Mouse (Mus musculus) hindbrain, embryonic 14.5 days (tissue): ENCODE data around the gene Cldn19. TPM values are rescaled to one million over a fixed set of nuclear protein-coding genes. Genes with fewer than 3 reads are reported as not detected.
A peak's percentile ranks its signal among the peaks of the same experiment; 100 is the strongest.

Experiments used
- ATAC-seq: fragments of 200-750 bp; cut with Nextera tagmentation; 2 replicates; pipeline ENCODE4 v1.8.0; 2017; ENCODE audit warnings: moderate number of reproducible peaks, mild to moderate bottlenecking, moderate TSS enrichment, moderate library complexity; ENCODE audit not compliant: low FRiP score
- DNase-seq: peaks from one replicate; pipeline ENCODE4 v3.0.0-alpha.2; 2015; ENCODE audit warnings: low spot score
- H3K27ac ChIP-seq: fragments of 300-500 bp; sonication (generic); 2 replicates; pipeline ENCODE4 v1.5.1; 2014; ENCODE audit warnings: mild to moderate bottlenecking, moderate library complexity
- H3K27me3 ChIP-seq: fragments of 300-500 bp; sonication (generic); 2 replicates; pipeline ENCODE4 v1.6.1; 2014; ENCODE audit warnings: mild to moderate bottlenecking, low read length, mixed read lengths; ENCODE audit not compliant: control insufficient read depth, insufficient read depth
- H3K36me3 ChIP-seq: fragments of 300-500 bp; sonication (generic); replicated peaks from 2 replicates; pipeline ENCODE4 v1.6.1; 2014; ENCODE audit not compliant: control insufficient read depth, insufficient read depth
- H3K4me1 ChIP-seq: fragments of 300-500 bp; sonication (generic); replicated peaks from 2 replicates; pipeline ENCODE4 v1.6.1; 2014; ENCODE audit warnings: antibody characterized with exemption, low read length, mixed read lengths; ENCODE audit not compliant: control insufficient read depth, insufficient read depth
- H3K4me2 ChIP-seq: fragments of 300-500 bp; sonication (generic); replicated peaks from 2 replicates; pipeline ENCODE4 v1.6.1; 2014; ENCODE audit warnings: mild to moderate bottlenecking, moderate library complexity
- H3K4me3 ChIP-seq: fragments of 300-500 bp; sonication (generic); replicated peaks from 2 replicates; pipeline ENCODE4 v1.5.1; 2014; ENCODE audit warnings: mild to moderate bottlenecking, low read length
- H3K9ac ChIP-seq: fragments of 300-500 bp; sonication (generic); 2 replicates; pipeline ENCODE4 v1.6.1; 2014
- H3K9me3 ChIP-seq: fragments of 300-500 bp; sonication (generic); 2 replicates; pipeline ENCODE4 v1.6.1; 2016; ENCODE audit warnings: low read length; ENCODE audit not compliant: control insufficient read depth
- WGBS: fragments of 180-500 bp; shearing (Covaris S2); extraction: QIAGEN DNeasy Blood & Tissue Kit; methylation state at CpG from one replicate; pipeline ENCODE4 v1.1.7; 2014; 5-methylcytosine and 5-hydroxymethylcytosine counted together
- polyA plus RNA-seq: library from polyadenylated mRNA; unstranded; fragments of >200 nt; fragmentation: Nextera tagmentation; extraction: Ambion mirVana; gene quantifications from 2 replicates; pipeline ENCODE4 v1.2.1, GENCODE M21; 2014

Gene Cldn19
- polyA plus RNA-seq, 1 experiment from 2014 or later = 1.4 TPM

DNA sequence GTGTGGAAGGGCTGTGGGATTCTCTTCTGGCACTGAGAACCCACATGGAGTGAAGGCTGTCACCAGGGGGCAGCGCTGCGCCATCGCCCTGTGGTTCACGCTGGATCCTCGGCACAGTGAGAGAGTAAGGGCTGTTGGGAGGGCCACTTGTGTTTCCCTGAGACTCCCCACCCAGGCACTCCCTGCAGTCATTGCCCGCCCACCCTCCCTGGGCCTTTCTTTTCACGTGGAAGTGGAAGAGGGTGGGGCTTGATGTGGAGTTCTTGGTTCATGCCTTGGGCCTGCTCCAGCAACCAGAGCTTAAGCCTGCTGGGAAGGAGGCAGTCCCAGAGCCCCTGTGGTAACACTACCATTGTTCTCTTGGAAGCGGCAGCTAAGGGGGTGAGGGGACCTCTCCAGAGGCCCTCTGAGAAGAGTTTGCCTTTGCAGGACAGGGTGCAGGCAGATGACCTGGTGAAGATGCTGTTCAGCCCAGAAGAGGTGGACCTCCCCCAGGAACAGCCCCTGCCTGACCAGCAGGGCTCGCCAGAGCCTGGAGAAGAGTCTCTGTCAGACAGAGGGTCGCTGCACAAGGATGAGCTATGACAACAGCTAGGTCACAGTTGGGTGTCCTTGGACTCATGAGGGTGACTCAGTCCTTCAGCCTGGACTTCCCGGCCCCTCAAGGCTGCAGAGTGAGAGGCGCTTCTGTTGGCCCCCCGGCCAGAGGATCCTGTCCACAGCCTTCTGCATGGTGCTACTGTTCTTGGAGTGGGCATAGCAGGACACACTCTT, 7.6 kb upstream of the Cldn19 start:
- no peaks in the 10 kb centered on the region for H3K9me3 ChIP-seq
- ATAC-seq = peak; percentile 67
- 0 out of 2 replicates have a peak overlapping the region, but pooled peaks have one; percentile 20 for H3K27ac ChIP-seq
- H3K4me2 ChIP-seq = no peak overlapping the region
- H3K9ac ChIP-seq = no peak overlapping the region
- H3K4me1 ChIP-seq = peaks cover 8% of the 10 kb centered on the region; the same call in 1 of the 2 replicates
- no peak overlapping the region for H3K4me3 ChIP-seq
- DNase-seq = peak; percentile 63
- WGBS = 22% methylated on average over 13 of the region's 13 CpGs
- H3K27me3 ChIP-seq = no peaks in the 10 kb centered on the region
- H3K36me3 ChIP-seq = peaks cover 41% of the 10 kb centered on the region

DNA sequence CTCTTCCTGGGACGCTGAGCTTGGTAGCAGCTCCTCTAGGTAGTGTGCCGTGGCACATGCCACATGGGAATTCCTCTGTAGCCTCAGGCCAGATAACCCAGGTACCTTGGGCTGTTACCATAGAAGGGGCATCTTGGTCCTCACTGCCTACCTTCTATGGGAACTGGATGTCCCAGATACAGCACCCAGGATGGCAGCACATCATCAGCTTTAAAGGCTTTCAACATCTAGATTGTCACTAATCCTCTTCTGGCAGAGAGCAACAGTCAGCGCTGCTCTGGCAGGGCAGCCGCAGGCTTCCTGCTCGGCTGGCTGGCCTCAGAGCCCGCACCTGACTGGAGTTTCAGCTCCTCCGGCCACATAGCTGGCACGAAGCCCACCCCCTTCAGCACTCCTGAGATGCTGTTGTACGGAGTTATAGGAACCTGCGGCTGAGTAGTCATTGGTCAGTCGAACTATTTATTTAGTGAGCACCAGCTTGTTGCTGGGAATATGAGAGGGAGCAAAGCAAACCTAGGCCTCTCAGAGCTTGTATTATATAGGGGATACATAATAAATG, 6.7 kb upstream of the Cldn19 start:
- Histone ChIP-seq H3K4me1 (peaks cover 9% of the 10 kb centered on the region; the same call in 1 of the 2 replicates), H3K4me3 (no peak overlapping the region), H3K9me3 (no peaks in the 10 kb centered on the region), H3K9ac (no peak overlapping the region), H3K36me3 (peaks cover 32% of the 10 kb centered on the region), H3K27me3 (no peaks in the 10 kb centered on the region), H3K27ac (0 out of 2 replicates have a peak overlapping the region, but pooled peaks have one; percentile 20), H3K4me2 (no peak overlapping the region)
- 80% methylated on average over 11 of the region's 11 CpGs for WGBS
- ATAC-seq (no peak), DNase-seq (no peak)

DNA sequence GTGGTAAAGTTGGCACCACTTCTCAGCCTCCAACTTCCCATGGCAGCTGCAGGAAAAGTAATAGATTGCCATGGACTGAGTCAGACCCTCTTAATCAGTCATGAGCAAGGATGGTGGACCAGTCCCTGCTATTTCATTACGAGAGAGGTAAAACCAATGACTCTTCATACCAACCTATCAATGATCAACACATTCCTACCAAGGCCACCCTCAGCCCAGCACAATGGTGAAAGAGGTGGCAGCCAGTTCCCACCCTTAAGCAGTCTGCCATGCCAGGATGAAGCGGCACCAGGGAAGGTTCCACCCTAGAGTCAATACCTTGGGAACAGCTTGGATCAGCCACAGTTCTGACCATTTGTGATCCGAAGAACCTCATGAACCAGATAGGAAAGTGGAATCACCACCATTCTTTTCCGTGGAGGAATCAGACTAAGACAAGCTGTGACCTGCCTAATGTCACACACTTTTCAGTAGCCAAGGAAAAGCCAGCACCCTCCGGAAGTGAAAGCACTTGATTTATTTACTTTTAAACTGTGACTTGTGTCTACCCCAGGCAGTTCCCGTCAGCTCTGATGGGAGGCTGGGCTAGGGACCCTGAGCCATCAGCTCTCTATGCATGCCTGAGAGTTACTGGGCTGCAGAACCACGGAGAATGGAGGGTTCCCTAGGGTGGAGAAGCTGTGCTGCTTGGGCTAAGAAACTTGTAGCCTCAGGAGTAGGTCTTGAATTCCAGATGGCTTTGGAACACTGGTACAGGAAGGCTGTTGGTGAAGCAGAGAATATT, 3.0 kb upstream of the Cldn19 start:
- WGBS = 74% methylated on average over 7 of the region's 7 CpGs

DNA sequence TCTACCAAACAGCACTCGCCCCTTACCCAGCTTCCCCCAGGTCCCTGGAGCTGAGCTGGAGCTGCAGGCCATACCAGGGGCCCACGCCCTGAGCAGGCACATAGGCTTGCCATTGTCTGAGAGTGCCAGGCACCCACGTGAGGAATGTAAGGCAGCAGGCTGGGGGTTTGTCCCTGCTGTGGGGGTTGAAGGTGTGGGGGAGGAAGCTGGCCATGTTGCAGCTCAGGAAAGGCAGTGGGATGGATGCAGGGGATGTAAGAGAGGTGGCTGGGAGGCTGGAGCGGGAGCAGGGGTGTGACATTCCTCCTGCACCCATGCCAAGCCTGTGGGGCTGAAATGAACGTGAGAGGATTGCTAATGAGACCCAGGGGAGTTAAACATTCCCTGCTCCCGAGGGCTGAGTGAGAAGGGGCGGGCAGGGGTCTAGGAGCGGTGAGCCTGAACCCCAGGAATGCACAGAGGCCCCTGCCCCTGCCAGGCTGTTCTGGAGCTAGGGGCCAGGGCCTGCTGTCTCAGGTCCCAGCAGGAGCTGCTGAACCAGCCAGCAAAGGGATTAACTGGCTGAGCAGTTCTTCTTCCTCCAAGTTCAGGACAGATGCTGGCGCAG, 1.1 kb upstream of the Cldn19 start:
- DNase-seq = peak; percentile 58

More for the DNA sequence above, 3.0 kb upstream of the Cldn19 start:
- Histone ChIP-seq H3K4me2 (no peak overlapping the region), H3K4me3 (no peak overlapping the region), H3K27me3 (no peaks in the 10 kb centered on the region), H3K36me3 (peaks cover 8% of the 10 kb centered on the region), H3K9me3 (no peaks in the 10 kb centered on the region), H3K9ac (no peak overlapping the region), H3K27ac (no peak overlapping the region), H3K4me1 (peaks cover 18% of the 10 kb centered on the region; the same call in 1 of the 2 replicates)
- ATAC-seq = no peak
- DNase-seq = no peak

DNA sequence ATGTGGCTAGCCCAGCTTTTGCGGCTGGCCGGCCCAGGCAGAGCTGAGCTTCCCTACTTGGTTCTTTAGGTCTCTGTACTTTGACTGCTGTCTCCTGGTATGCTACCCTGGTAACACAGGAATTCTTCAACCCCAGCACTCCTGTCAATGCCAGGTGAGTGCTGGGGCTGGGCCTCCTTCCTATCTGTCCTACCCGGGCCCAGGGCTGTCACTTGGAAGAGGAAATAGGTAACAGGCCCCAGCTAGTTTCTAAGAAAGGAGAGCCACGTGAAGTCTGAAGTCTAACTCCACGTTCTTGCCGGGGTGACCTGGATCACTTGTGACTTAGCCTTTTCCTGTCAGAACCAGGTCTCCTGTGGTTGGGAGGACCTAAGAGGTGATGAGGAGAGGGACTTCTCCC, 1.9 kb downstream of the Cldn19 start:
- H3K9me3 ChIP-seq = no peaks in the 10 kb centered on the region
- H3K27me3 ChIP-seq = no peaks in the 10 kb centered on the region
- no peak overlapping the region for H3K4me2 ChIP-seq
- no peak overlapping the region for H3K9ac ChIP-seq
- 82% methylated on average over 6 of the region's 6 CpGs for WGBS
- DNase-seq (no peak), ATAC-seq (no peak)
- H3K4me1 ChIP-seq = peaks cover 12% of the 10 kb centered on the region; the same call in 1 of the 2 replicates
- no peak overlapping the region for H3K27ac ChIP-seq
- no peak overlapping the region for H3K4me3 ChIP-seq
- H3K36me3 ChIP-seq = no peaks in the 10 kb centered on the region

More for the DNA sequence above, 1.1 kb upstream of the Cldn19 start:
- Histone ChIP-seq H3K9me3 (no peaks in the 10 kb centered on the region), H3K27me3 (no peaks in the 10 kb centered on the region), H3K9ac (peak overlapping the region; percentile 31; the same call in 1 of the 2 replicates), H3K4me1 (peaks cover 12% of the 10 kb centered on the region; the same call in 1 of the 2 replicates), H3K4me3 (no peak overlapping the region), H3K4me2 (no peak overlapping the region), H3K27ac (peak overlapping the region; percentile 67), H3K36me3 (no peaks in the 10 kb centered on the region)
- ATAC-seq = peak; percentile 68; the same call in 1 of the 2 replicates
- 16% methylated on average over 9 of the region's 9 CpGs for WGBS

DNA sequence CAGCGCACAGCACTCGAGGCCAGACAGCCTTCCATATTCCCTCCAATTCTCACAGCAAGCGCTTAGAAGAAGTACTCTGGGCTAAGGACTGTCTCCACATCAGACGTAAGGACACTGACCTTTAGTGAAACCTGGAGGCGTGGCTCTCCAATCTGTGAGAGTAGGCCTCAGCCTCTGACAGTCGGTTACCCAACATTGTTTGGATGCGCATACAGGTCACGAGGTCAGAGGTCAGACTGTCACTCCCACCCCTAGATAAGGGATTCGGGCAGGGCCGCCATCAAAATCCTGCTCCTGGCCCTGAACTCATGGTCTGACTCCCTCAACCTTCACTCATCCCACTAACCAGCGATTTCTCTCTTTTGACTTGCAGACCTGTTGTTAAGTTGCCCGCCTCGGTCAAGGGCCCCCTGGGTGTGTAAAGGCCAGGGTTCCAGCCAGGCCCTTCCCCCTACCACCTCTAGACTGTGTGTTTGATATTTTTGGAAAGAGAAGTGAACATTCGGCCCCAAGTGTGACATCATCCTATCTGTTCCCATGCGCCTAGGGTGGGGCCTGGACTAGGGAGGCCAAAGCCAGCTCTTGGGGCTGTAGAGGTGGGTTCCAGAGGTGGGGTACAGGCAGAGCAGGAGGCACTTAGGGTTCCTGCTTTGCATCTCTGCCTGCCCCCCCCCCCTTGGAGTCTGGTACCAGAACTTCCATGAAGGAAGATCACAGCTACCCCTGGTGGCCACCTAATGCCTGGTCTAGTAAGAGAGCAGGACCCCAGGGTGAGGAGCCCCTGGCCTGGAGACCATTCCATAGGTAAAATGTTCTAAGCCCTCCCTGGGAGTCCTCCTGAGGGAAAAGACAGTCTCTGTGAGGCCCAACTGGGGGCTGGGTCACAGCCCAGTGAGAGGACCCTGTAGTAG, 4.4 kb downstream of the Cldn19 start:
- H3K36me3 ChIP-seq = no peaks in the 10 kb centered on the region
- H3K4me2 ChIP-seq = no peak overlapping the region
- no peaks in the 10 kb centered on the region for H3K9me3 ChIP-seq
- DNase-seq = no peak
- WGBS = 77% methylated on average over 15 of the region's 15 CpGs
- H3K27ac ChIP-seq = no peak overlapping the region
- no peaks in the 10 kb centered on the region; the same call in 1 of the 2 replicates for H3K4me1 ChIP-seq
- no peaks in the 10 kb centered on the region for H3K27me3 ChIP-seq
- no peak for ATAC-seq
- H3K9ac ChIP-seq = no peak overlapping the region
- no peak overlapping the region for H3K4me3 ChIP-seq

DNA sequence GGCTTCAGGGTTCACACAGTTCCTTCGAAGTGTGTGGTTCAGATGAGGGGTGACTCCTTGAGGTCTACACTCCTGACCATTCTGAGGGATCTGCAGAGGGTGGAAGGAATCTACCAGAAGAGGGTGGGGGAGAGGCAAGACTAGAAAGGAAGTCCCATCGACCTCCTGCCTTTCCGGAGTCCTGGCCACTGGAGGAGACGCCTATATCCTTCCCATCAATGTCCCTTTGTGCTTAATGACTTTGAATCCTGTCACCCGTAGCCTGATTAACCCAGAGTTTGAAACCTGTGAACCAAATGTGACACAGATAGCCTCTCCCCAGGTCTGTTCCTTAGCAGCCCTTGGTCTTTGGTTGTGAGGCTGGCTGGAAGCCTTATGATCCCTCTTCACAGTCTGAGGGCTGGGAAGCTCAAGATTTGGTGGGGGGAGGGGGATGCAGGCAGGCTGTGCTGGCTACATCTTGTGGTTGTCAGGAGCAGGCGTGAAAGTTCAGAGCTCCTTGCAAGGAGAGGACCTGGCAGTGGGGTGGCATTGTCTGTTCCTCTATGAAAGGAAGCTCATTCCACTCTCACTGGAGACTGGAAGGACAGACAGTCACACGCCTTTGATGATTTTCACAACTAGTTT, 6.0 kb downstream of the Cldn19 start:
- Histone ChIP-seq H3K9me3 (no peaks in the 10 kb centered on the region), H3K27ac (no peak overlapping the region), H3K4me1 (no peaks in the 10 kb centered on the region), H3K27me3 (no peaks in the 10 kb centered on the region), H3K4me2 (no peak overlapping the region), H3K9ac (no peak overlapping the region), H3K4me3 (no peak overlapping the region), H3K36me3 (no peaks in the 10 kb centered on the region)
- ATAC-seq (no peak), DNase-seq (no peak)
- 69% methylated on average over 7 of the region's 7 CpGs for WGBS

DNA sequence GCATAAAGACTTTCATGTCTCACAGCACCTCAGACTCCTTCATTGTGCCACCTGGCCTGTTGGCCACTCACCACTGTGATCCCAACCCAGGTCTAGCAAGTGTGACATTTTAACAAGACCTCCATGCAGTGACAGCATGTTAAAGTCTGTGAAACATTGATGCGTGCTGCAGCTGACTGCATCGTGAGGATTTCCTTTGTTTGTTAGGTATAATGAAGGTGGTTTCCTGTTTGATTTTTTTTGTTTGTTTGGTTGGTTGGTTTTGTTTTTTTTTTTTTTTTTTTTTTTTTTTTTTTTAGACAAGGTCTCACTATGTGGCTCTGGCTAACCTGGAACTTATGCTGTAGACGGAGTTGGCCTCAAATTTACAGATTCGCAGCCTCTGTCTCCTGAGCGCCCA, 7.3 kb downstream of the Cldn19 start:
- Histone ChIP-seq H3K4me3 (no peak overlapping the region), H3K27me3 (no peaks in the 10 kb centered on the region), H3K4me1 (no peaks in the 10 kb centered on the region), H3K27ac (no peak overlapping the region), H3K9ac (no peak overlapping the region), H3K4me2 (no peak overlapping the region), H3K9me3 (no peaks in the 10 kb centered on the region), H3K36me3 (no peaks in the 10 kb centered on the region)
- ATAC-seq = no peak
- 92% methylated on average over 5 of the region's 5 CpGs for WGBS
- no peak for DNase-seq
